Mouse (Mus musculus): Measurements from ENCODE around the gene Fggy.

Fggy gene

DNA sequence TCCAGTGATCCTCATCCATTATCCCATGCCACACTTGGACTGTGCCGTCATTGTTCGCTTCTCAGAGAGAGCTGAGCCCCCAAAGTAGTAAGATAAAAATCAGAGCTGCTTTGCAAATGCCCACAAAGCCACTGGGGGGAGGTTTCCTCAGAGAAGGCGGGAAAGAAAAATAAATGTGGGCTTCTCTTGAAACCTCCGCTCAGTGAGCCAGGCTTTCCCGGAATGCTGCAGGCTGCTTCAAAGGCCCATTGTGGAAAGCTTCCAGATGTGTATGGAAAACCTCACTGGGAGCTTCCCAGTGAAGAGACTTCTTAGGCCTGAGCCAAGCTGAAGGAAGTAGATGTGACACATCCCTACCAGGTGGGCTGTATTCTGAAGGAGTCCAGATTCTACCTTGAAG is 339.3 kb downstream of the Fggy start:
- TF ChIP-seq GATA4 (IDR thresholded peaks at IDR 0.05; ENCODE audit: insufficient replicate concordance, low read length): no peak

- TF ChIP-seq GATA4 (IDR thresholded peaks at IDR 0.05; ENCODE audit: insufficient replicate concordance, low read length): no peak
These were observed 340.0 kb downstream of the Fggy start for GRCm38 (mm10) chr4:95897236-95897874.

GRCm38 (mm10) chr4:95898714-95899113 is 341.4 kb downstream of the Fggy start:
- no peak for TF ChIP-seq GATA4 (IDR thresholded peaks at IDR 0.05; ENCODE audit: insufficient replicate concordance, low read length)

DNA sequence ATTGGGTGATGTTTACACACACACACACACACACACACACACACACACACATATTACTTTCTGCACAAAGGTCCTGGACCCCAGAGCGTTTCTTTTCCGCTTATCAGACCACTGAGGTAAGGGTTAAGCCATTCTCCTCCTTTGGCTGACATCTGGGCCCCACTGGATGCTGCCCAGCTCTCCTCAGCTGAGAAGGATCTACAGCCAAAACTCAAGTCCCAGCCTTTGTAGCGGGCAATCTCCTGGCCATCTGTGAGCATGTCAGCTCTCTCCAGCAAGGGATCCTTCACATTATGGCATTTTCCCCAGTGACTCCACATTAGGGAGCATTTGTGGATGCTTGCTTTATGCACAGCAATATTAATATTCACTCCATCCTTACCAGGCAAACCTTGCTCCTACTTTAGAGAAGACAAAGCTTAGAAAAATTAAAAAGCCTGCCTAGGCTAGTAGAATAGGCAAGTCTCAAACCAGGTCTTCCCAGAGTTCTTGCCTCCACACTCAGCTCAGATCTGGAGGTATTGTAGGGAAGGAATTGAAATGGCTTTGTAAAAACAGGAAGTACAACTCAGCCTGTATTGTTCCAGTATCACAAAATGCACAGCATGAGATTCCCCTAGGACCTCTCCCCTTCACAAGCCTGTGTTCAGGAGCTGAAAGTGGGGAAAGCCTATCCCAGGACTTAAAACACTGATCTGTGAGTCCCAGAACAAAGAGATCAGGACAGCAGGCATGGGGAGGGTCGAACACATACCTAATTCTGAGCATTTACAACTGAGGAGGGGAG is 342.8 kb downstream of the Fggy start:
- TF ChIP-seq GATA4 (IDR thresholded peaks at IDR 0.05; ENCODE audit: insufficient replicate concordance, low read length): no peak

GRCm38 (mm10) chr4:95900815-95901214 is 343.5 kb downstream of the Fggy start:
- TF ChIP-seq GATA4 (IDR thresholded peaks at IDR 0.05; ENCODE audit: insufficient replicate concordance, low read length): no peak

- TF ChIP-seq GATA4 (IDR thresholded peaks at IDR 0.05; ENCODE audit: insufficient replicate concordance, low read length): no peak
These were observed 348.8 kb downstream of the Fggy start for GRCm38 (mm10) chr4:95906141-95906540.

- no peak for TF ChIP-seq GATA4 (IDR thresholded peaks at IDR 0.05; ENCODE audit: insufficient replicate concordance, low read length)
These were observed 352.7 kb downstream of the Fggy start for GRCm38 (mm10) chr4:95909689-95910654.

DNA sequence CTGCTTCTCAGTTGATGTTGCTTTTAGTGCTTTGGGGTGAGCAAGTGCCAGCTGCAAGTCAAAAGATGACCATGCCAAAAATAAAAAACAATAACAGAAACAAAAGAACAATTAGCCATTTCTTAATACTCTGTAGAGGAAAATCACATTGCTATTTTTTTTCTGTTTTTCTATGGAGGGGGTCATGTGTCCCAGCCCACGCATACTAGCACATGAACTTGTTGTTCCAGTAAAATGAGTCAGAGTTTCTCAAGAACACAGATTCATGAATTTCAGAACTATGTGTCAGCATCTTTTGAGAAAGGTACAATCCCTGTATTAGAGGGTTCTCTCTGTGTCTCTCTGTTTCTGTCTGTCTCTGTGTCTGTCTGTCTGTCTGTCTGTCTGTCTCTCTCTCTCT is 355.7 kb downstream of the Fggy start:
- TF ChIP-seq GATA4 (IDR thresholded peaks at IDR 0.05; ENCODE audit: insufficient replicate concordance, low read length): no peak

DNA sequence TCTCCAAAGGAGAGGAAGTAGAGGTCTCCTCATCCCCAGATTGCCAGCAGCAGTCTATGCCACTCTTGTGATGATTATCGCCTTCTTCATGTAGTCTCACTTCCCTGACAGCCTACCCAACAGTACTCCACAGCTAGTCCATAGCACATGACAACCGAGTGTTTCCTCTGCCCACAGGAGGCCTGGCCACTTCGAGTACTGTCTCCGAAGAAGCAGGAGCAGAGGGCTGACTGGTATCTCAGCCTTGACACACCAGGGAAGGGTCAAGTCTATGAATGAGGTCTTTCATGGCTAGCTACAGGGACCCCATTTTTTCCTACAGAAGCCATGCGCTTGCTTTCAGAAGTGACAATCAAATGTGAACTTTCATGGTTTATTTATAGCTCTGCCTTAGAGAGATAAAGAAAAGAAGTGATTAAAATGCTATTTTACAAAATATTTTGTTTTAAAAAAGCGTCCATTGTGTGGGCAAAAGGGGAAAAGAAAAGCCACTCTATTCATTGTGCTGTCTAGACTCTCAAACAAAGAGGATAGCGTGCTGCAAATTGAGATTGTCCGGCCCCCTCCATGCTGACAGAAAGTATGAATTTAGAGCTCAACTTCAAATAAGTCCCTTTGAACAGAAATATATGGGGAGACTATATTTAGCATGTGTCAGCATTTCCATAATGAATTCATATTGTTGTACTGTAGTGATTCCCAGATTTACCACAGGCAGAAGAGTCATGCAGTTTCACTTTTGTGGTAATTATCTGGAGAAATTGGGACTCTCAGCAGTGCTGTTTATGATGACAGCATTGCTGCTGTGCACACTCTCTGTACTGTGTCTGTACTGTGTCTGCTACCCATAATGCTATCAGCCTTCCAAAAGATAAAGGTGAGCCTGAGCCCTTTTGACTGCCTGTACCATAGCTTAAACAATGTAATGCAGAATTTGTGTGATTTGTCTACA is 358.6 kb downstream of the Fggy start:
- no peak for TF ChIP-seq GATA4 (IDR thresholded peaks at IDR 0.05; ENCODE audit: insufficient replicate concordance, low read length)

GRCm38 (mm10) chr4:95917703-95918102 is 360.4 kb downstream of the Fggy start:
- TF ChIP-seq GATA4 (IDR thresholded peaks at IDR 0.05; ENCODE audit: insufficient replicate concordance, low read length): no peak

- no peak for TF ChIP-seq GATA4 (IDR thresholded peaks at IDR 0.05; ENCODE audit: insufficient replicate concordance, low read length)
These were observed 363.1 kb downstream of the Fggy start for GRCm38 (mm10) chr4:95920448-95920847.

GRCm38 (mm10) chr4:95924210-95925184 is 367.2 kb downstream of the Fggy start:
- TF ChIP-seq GATA4 (IDR thresholded peaks at IDR 0.05; ENCODE audit: insufficient replicate concordance, low read length): no peak

GRCm38 (mm10) chr4:95928846-95929245 is 371.5 kb downstream of the Fggy start:
- TF ChIP-seq GATA4 (IDR thresholded peaks at IDR 0.05; ENCODE audit: insufficient replicate concordance, low read length): no peak

All from liver, adult (tissue).